ENCODE assay signal across 8 mouse cellular contexts in the genomic region with DNA sequence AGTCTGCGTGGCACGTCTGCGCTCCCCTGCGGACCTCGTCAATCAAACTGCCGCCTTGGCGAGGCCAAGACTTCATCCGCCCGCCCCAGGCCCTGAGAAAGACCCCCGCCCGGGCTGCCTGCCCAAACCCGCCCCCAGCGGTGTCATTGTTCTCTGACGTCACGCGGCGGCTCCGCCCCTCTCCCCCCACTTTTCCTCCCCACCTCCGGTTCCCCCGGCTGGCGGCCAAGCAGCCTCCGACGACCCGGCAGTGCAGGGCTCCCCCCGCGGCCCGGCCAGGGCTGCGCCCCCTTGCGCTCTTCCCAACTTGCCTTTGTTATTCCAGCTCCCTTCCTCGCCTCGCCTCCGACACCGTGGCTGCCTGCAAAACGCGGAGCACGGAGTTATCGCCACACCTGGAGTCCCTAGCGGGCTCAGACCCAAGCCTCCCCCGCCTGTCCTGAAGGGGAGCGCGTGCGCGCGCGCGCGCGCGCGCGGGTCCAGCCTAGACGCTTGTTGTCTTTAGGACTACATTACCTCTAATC. TPM values are rescaled to one million over a fixed set of nuclear protein-coding genes. Genes with fewer than 3 reads are reported as not detected.
A peak's percentile ranks its signal among the peaks of the same experiment; 100 is the strongest.
DNase-seq lines count a peak whose midpoint lies in the region; ATAC-seq and TF ChIP-seq lines count a peak whose summit lies in the region.

No protein-coding gene starts in this region.

- peak overlapping the region; percentile 92 for H3K4me2 ChIP-seq in heart, embryonic 15.5 days
- H3K4me2 ChIP-seq in liver, embryonic 12.5 days = peak overlapping the region; percentile 98

- H3K27me3 ChIP-seq in forebrain, embryonic 10.5 days (ENCODE audit: poor library complexity, severe bottlenecking) = peaks cover 18% of the 10 kb centered on the region
- no peaks in the 10 kb centered on the region for H3K27me3 ChIP-seq in heart, embryonic 15.5 days
- H3K27me3 ChIP-seq in liver, embryonic 12.5 days (replicated peaks) = peaks cover 95% of the 10 kb centered on the region
- H3K27me3 ChIP-seq in splenic B cell, adult 2 months (ENCODE audit: control insufficient read depth, insufficient read depth, low read length, poor library complexity, severe bottlenecking) = no peaks in the 10 kb centered on the region

- no peaks in the 10 kb centered on the region for H3K9me3 ChIP-seq in forebrain, embryonic 10.5 days
- H3K9me3 ChIP-seq in heart, embryonic 15.5 days (replicated peaks) = no peaks in the 10 kb centered on the region
- no peaks in the 10 kb centered on the region for H3K9me3 ChIP-seq in liver, embryonic 12.5 days (replicated peaks)

- H3K9ac ChIP-seq in heart, embryonic 15.5 days = peak overlapping the region; percentile 93
- peak overlapping the region; percentile 74 for H3K9ac ChIP-seq in liver, embryonic 12.5 days

- H3K4me1 ChIP-seq in bone marrow macrophage, adult 2 months (ENCODE audit: control insufficient read depth, insufficient read depth, low read length) = peaks cover 5% of the 10 kb centered on the region
- H3K4me1 ChIP-seq in forebrain, embryonic 10.5 days = peaks cover 59% of the 10 kb centered on the region
- peaks cover 53% of the 10 kb centered on the region for H3K4me1 ChIP-seq in heart, embryonic 15.5 days (replicated peaks)
- H3K4me1 ChIP-seq in liver, embryonic 12.5 days = peaks cover 66% of the 10 kb centered on the region

- peak; percentile 83 for ATAC-seq in heart, embryonic 15.5 days (replicated peaks; ENCODE audit: insufficient number of reproducible peaks, insufficient read depth, low FRiP score, low read depth)
- peak; percentile 59 for ATAC-seq in liver, embryonic 12.5 days

- no peak overlapping the region for H3K27ac ChIP-seq in bone marrow macrophage, adult 2 months (ENCODE audit: insufficient read depth, low read depth, low read length)
- peak overlapping the region; percentile 98 for H3K27ac ChIP-seq in forebrain, embryonic 10.5 days
- H3K27ac ChIP-seq in heart, embryonic 15.5 days = peak overlapping the region; percentile 100
- peak overlapping the region; percentile 18; the same call in 1 of the 2 replicates for H3K27ac ChIP-seq in liver, embryonic 12.5 days

- TF ChIP-seq POLR2A in bone marrow macrophage, adult 2 months (IDR thresholded peaks at IDR 0.05; ENCODE audit: borderline replicate concordance, low read depth, low read length) = no peak

- H3K36me3 ChIP-seq in forebrain, embryonic 10.5 days (replicated peaks) = no peaks in the 10 kb centered on the region
- H3K36me3 ChIP-seq in heart, embryonic 15.5 days = no peaks in the 10 kb centered on the region
- no peaks in the 10 kb centered on the region for H3K36me3 ChIP-seq in liver, embryonic 12.5 days
- H3K36me3 ChIP-seq in splenic B cell, adult 2 months (ENCODE audit: control insufficient read depth, insufficient read depth, low read length, poor library complexity, severe bottlenecking) = no peaks in the 10 kb centered on the region

- WGBS in forebrain, embryonic 10.5 days = under 1% methylated on average over 51 of the region's 52 CpGs
- WGBS in heart, embryonic 15.5 days = under 1% methylated on average over 51 of the region's 52 CpGs
- 5% methylated on average over 52 of the region's 52 CpGs for WGBS in liver, embryonic 12.5 days (ENCODE audit: insufficient replicate concordance)

- H3K4me3 ChIP-seq in bone marrow macrophage, adult 2 months (ENCODE audit: insufficient read depth, low read length) = peak overlapping the region; percentile 81
- peak overlapping the region; percentile 98 for H3K4me3 ChIP-seq in forebrain, embryonic 10.5 days
- peak overlapping the region; percentile 80 for H3K4me3 ChIP-seq in heart, embryonic 15.5 days
- peak overlapping the region; percentile 73 for H3K4me3 ChIP-seq in liver, embryonic 12.5 days

- peak; percentile 34; the same call in 1 of the 2 replicates for TF ChIP-seq CTCF in bone marrow macrophage, adult 2 months (IDR thresholded peaks at IDR 0.05; ENCODE audit: low read depth, low read length)

- DNase-seq in B cell, adult 2 months = peak; percentile 85 to 88
- peak; percentile 99 for DNase-seq in forebrain, embryonic 10.5 days (ENCODE audit: extremely low spot score, low spot score)
- DNase-seq in kidney, postnatal 14 days = peak; percentile 99
- DNase-seq in naive thymus-derived CD4-positive, alpha-beta T cell, adult 2 months (ENCODE audit: low read depth) = peak; percentile 90
- DNase-seq in splenic B cell, adult 2 months (ENCODE audit: low read depth, low spot score) = peak; percentile 86

RNA-seq across cellular contexts. Expression of gene Zmiz1, which starts 1.5 kb away (rescaled TPM):
- polyA plus RNA-seq in bone marrow macrophage, adult 2 months (2012; ENCODE audit: insufficient read depth, insufficient read length, missing spikeins) = 78.1 and 99.2 TPM in 2 replicates
- polyA plus RNA-seq in forebrain, embryonic 10.5 days (2016; fragmentation: Nextera tagmentation; extraction: Ambion mirVana) = 38.8 and 42.5 TPM in 2 replicates
- 22.1 and 26.2 TPM in 2 replicates for polyA plus RNA-seq in heart, embryonic 15.5 days (2015; fragmentation: Nextera tagmentation; extraction: Ambion mirVana)
- polyA plus RNA-seq in liver, embryonic 12.5 days (2016; fragmentation: Nextera tagmentation; extraction: Ambion mirVana) = 9.1 and 10.2 TPM in 2 replicates
